Mouse (Mus musculus) G1E (cell line): ENCODE measurements around the gene Mks1. TPM values are rescaled to one million over a fixed set of nuclear protein-coding genes. Genes with fewer than 3 reads are reported as not detected.

Experiments used
- ATAC-seq: 2 replicates; pipeline ENCODE4 v1.8.0; 2016; ENCODE audit warnings: mild to moderate bottlenecking; ENCODE audit not compliant: insufficient number of reproducible peaks, poor library complexity, low FRiP score, severe bottlenecking; ENCODE audit errors: extremely low read depth
- DNase-seq: peaks from one replicate; pipeline ENCODE4 v3.0.0; 2012; ENCODE audit warnings: low spot score
- H3K27me3 ChIP-seq: 2 replicates; pipeline ENCODE4 v1.6.1; 2012; ENCODE audit warnings: mild to moderate bottlenecking, low read length, inconsistent platforms; ENCODE audit not compliant: insufficient read depth
- H3K36me3 ChIP-seq: replicated peaks from 2 replicates; pipeline ENCODE3; 2012; ENCODE audit warnings: mild to moderate bottlenecking, inconsistent platforms
- H3K4me1 ChIP-seq: 2 replicates; pipeline ENCODE4 v1.6.1; 2012; ENCODE audit warnings: low read depth, low read length, inconsistent platforms, mixed read lengths; ENCODE audit not compliant: insufficient read depth
- H3K4me3 ChIP-seq: 2 replicates; pipeline ENCODE4 v1.5.1; 2012; ENCODE audit warnings: low read depth, mild to moderate bottlenecking, inconsistent platforms, low read length, moderate library complexity, mixed read lengths
- H3K9me3 ChIP-seq: replicated peaks from 2 replicates; pipeline ENCODE4 v1.6.1; 2012; ENCODE audit warnings: inconsistent platforms
- CTCF ChIP-seq: IDR thresholded peaks from 2 replicates; pipeline ENCODE4 v1.5.1; 2012; ENCODE audit warnings: low read depth, low read length, inconsistent platforms, mixed read lengths
- GATA1 ChIP-seq: IDR thresholded peaks from 2 replicates; pipeline ENCODE4 v1.6.1; 2012; ENCODE audit warnings: borderline replicate concordance, low read length, inconsistent platforms, mixed read lengths
- GATA2 ChIP-seq: IDR thresholded peaks from 2 replicates; pipeline ENCODE4 v1.6.1; 2012; ENCODE audit warnings: low read depth, low read length, inconsistent platforms, borderline replicate concordance
- POLR2AphosphoS5 ChIP-seq: IDR thresholded peaks from 2 replicates; pipeline ENCODE4 v1.6.1; 2012; ENCODE audit warnings: low read depth, low read length, inconsistent platforms; ENCODE audit not compliant: insufficient replicate concordance
- TAL1 ChIP-seq: conservative IDR thresholded peaks from 2 replicates; pipeline ENCODE4 v1.6.1; 2012; ENCODE audit warnings: low read depth, low read length, inconsistent platforms, mixed read lengths
- polyA plus RNA-seq: library from polyadenylated mRNA; stranded (reverse); fragments of >175 nt; gene quantifications from 2 replicates; pipeline ENCODE4 v1.2.3, GENCODE M21; 2012
- total RNA-seq, 2 experiments: library from RNA; stranded (forward) in 1 of 2; stranded (reverse) in 1 of 2; fragments of 200-1000 nt in 1 of 2; fragments of >200 nt in 1 of 2; fragmentation: Nextera tagmentation in 1 of 2; gene quantifications; 2 replicates each; pipeline ENCODE4 v1.2.3; 2014 to 2017

Gene Mks1
- total and polyA plus RNA-seq, 3 experiments = 2.7 to 6.1 (median 3.7) TPM

DNA sequence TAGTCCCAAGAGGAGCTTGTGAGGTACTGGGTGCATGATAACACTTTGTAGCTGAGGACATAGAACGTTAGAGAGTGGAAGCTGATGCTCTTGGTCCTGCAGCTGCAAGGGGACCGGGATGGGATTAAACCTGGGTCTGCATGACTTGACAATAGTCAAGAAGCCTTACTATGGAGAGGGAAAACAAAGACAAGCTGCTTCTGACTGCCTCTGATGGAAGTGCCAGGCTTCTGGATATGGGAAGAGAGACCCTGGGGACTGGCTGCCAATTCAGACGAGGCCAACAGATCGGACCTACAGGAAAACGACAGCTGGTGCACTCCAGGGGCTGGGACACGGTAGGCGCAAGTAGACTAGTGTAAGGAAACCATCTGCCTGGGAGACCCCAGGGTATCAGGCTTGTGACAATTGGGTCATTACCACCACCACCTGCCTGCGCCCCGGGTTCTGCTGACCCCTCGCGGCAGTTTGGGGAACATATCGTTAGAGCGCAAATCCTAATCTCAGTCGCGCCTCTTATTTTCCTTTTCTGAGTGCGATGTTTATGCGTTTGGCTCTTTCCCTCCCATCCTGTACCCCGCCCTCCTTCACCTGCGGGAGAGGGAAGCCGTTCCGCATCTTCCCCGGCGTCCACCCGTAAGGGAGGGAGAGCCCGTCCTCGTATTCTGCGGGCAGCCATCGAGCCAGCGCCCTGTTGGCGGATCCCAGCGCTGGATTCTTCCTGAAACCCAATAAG is 36.1 kb upstream of the Mks1 start:
- TF ChIP-seq CTCF (no peak), GATA2 (no peak), POLR2AphosphoS5 (no peak), GATA1 (no peak)
- Histone ChIP-seq H3K4me1 (no peaks in the 10 kb centered on the region), H3K4me3 (no peak overlapping the region), H3K27me3 (peaks cover 25% of the 10 kb centered on the region), H3K9me3 (no peaks in the 10 kb centered on the region), H3K36me3 (no peaks in the 10 kb centered on the region)
- no peak for DNase-seq
- ATAC-seq = no peak

- H3K27me3 ChIP-seq = peaks cover 23% of the 10 kb centered on the region; the same call in 1 of the 2 replicates
- ATAC-seq = no peak
Observed at GRCm38 (mm10) chr11:87817443-87817773, 35.6 kb upstream of the Mks1 start.

GRCm38 (mm10) chr11:87821502-87821901 is 31.5 kb upstream of the Mks1 start:
- no peak for TF ChIP-seq GATA2
- no peak for ATAC-seq
- Histone ChIP-seq H3K4me3 (no peak overlapping the region), H3K36me3 (no peaks in the 10 kb centered on the region), H3K4me1 (no peaks in the 10 kb centered on the region), H3K27me3 (peaks cover 30% of the 10 kb centered on the region), H3K9me3 (no peaks in the 10 kb centered on the region)
- DNase-seq = no peak

More at GRCm38 (mm10) chr11:87817443-87817773, 35.6 kb upstream of the Mks1 start:
- Histone ChIP-seq H3K9me3 (no peaks in the 10 kb centered on the region), H3K36me3 (no peaks in the 10 kb centered on the region), H3K4me1 (no peaks in the 10 kb centered on the region), H3K4me3 (no peak overlapping the region)
- TF ChIP-seq GATA2 (no peak), CTCF (no peak), GATA1 (no peak), POLR2AphosphoS5 (no peak), TAL1 (no peak)
- DNase-seq = no peak

- Histone ChIP-seq H3K36me3 (no peaks in the 10 kb centered on the region), H3K4me3 (no peak within 1 kb of the TSS), H3K27me3 (peaks cover 9% of the 10 kb centered on the region), H3K4me1 (no peaks in the 10 kb centered on the region), H3K9me3 (no peaks in the 10 kb centered on the region)
- DNase-seq (no peak), ATAC-seq (no peak)
- no peak for TF ChIP-seq GATA2
- no peak for TF ChIP-seq CTCF
- TF ChIP-seq POLR2AphosphoS5 = no peak
- no peak for TF ChIP-seq TAL1
- no peak for TF ChIP-seq GATA1
Observed at GRCm38 (mm10) chr11:87828239-87828900, 24.6 kb upstream of the Mks1 start, which contains the start of gene Lpo. Gene Lpo (minus strand): TSS chr11:87828289.

GRCm38 (mm10) chr11:87840676-87841075 is 12.3 kb upstream of the Mks1 start:
- ATAC-seq (no peak), DNase-seq (no peak)
- H3K4me1 ChIP-seq = no peaks in the 10 kb centered on the region
- H3K4me3 ChIP-seq = no peak overlapping the region
- H3K36me3 ChIP-seq = no peaks in the 10 kb centered on the region
- no peaks in the 10 kb centered on the region for H3K9me3 ChIP-seq
- no peak for TF ChIP-seq POLR2AphosphoS5
- TF ChIP-seq GATA2 = no peak
- no peak for TF ChIP-seq GATA1
- no peak for TF ChIP-seq CTCF
- TF ChIP-seq TAL1 = no peak
- H3K27me3 ChIP-seq = peaks cover 7% of the 10 kb centered on the region

DNA sequence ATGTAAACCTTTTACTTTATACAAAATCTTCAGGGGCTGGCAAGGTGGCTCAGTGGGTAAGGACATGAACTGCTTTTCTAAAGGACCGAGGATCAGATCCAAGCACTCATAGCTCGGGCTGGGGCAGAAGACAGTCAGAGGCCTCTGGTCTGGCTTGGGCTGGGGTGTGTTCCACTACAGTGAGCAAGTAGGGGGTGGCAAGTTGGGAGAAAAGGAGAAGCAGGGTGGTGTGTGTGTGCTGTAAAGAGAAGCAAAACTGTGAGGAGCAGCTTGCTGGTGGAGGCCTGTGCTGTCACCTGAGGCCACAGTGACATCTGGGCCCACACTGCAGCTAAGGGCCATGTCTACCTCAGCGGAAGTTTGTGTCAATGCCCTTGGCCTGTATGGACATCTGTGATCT is 11.6 kb upstream of the Mks1 start:
- DNase-seq = no peak
- Histone ChIP-seq H3K27me3 (peaks cover 7% of the 10 kb centered on the region), H3K36me3 (no peaks in the 10 kb centered on the region), H3K4me1 (no peaks in the 10 kb centered on the region), H3K9me3 (no peaks in the 10 kb centered on the region), H3K4me3 (no peak overlapping the region)
- TF ChIP-seq CTCF (no peak), TAL1 (no peak), GATA1 (no peak), POLR2AphosphoS5 (no peak), GATA2 (no peak)
- ATAC-seq = no peak
